Mouse (Mus musculus): ENCODE results near the gene Smim24.

Gene Smim24

DNA sequence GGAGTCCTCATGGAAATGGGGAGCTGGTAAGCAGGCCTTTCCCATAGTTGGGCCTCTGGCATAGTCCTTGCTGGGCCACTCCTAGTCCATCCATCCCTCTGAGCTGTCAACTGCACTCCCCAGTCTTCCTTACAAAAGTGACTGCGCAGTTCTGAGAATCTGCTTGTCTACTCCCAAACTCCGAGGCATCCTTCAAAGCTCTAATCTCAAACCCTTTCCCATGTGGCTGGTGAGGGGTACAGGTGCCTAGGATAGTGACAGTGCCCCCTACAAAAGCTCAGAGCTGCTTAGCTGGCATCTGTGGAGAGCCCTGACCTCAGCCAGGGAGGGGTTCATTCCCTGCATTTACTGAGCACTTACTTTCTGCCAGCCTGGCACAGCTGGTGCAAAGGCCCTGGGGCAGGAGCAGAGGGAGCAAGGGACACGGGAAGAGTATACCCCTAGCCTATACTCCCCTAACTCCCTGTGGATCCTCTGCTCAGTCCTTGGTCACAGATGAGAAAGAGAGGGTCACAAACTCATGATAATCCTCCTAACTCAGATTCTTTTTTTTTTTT, 29.9 kb downstream of the Smim24 start:
- no peak for DNase-seq (ENCODE audit: low read depth)

DNA sequence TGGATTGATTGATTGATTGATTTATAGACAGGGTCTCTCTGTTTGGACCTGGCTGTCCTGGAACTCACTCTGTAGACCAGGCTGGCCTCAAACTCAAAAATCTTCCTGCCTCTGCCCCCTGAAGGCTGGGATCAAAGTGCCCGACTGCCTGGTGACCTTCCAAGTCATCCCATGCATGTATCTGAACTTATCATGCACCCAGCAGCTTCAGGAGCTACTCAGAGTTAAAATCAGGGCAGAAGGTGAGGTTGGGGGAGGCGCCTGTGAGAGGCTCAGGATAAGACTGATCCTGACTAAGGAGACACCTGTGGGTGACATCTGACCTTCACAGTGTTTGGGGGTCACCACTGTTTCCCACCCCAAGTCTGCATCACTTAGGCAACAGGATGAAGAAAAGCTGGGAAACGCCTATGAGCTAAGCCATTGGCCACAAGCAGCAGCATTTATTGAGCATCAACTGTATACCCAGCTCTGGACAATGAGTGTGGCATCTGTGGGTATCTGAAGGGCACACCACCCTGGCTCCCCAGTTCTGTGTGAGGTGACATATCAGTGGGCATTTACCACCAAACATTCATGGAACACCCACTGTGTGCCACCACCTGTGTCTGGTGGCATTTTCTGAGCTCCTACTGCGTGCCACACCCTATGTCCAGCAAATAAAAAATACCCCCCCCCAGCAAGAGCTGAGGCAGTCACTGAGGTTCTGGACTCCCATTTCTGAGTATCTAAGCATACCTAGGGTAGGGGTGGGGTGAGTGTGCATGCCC, 30.8 kb downstream of the Smim24 start:
- no peak for DNase-seq (ENCODE audit: low read depth)

DNA sequence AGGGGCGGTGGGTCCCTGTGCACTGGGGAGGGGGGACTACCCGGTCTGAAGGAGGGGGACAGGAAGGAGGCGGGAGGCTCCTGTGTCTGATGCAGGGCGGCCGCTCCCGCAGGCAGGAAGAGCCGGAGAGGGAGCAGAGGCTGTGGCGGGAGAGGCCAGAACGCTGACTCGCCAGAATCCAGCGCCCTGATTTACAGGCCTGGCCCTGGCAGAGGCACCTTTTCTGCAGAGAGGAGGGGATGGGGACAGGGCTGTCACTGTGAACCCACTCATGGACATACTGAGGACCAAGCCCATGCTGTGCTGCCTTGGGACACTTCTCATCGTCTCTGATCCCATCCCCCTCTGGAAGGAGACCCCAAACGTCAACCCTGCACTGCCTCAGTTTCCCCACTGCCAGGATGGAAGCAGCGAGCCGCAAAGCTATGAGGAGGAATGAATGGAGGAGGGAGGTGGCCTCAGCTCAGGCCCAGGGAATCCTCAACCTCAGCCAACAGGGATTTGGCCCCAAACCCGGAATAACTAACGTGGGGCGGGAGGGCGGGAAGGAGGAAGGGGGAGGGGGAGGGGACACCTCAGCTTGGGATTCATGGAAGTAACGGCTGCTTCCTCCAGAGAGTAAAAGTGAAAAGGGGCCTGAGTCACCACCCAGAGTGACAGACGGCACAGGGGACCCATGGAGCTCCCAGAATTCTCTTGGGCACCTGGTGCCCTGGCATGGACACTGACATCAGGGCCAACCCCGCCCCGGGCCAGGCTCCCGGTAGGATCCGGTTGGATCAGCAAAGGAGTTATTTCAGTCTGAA, 31.6 kb downstream of the Smim24 start:
- DNase-seq (ENCODE audit: low read depth) = no peak

DNA sequence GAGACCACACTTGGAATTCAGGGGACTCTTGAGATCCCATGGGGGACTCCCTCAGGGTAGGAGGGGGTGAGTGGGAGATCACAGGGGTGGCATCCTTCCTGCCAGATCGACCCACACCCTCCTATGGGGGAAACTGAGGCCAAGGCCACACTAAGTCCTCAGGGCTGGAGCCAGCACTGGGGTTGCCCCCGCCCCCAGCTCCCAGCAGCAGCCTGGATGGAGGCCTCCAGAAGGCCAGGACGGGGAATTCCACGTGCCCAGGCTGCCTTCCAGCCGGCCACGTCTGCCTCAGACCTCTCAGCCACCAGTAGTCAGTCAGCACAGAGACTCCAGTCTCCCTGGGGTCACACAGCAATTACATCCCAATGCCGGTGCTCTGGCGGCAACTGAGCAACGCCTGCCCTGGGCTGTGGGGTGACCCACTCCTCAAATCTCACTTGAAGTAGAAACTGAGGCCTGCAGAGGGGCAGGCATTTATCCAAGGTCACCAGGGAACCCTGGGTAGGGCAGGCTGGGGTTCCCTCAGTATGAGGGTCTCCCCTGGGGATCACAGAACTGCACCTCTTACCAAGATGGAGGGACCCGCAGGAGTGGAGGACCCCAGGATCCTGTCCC, 32.5 kb downstream of the Smim24 start:
- peak; percentile 73 for DNase-seq (ENCODE audit: low read depth)

DNA sequence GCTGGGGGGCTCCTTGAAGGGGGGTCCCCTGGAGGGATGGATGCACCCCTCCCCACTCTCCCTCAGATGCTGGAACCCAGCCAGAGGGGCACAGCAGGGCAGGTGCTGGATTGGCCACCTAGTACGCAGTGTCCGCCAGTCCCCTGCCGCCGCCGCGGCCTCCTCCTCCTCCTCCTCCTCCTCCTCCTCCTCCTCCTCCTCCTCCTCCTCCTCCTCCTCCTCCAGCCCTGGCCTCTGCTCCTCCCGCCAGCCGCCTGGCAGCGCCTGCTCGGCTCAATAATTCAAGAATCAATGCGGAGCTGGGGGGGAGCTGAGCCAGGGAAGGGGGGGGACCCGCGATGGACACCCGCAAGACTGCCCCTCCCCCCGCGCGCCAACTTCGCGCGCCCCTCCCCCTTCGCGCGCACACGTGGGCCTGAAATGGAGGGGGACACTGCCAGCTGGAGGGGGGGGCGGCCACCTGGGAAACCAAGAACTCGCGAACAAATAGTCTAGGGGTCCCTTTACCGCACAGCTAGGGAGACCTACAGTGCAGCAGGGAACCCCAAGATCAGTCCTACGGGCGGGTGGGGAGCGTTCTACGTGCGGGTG, 33.3 kb downstream of the Smim24 start:
- DNase-seq (ENCODE audit: low read depth) = no peak

DNA sequence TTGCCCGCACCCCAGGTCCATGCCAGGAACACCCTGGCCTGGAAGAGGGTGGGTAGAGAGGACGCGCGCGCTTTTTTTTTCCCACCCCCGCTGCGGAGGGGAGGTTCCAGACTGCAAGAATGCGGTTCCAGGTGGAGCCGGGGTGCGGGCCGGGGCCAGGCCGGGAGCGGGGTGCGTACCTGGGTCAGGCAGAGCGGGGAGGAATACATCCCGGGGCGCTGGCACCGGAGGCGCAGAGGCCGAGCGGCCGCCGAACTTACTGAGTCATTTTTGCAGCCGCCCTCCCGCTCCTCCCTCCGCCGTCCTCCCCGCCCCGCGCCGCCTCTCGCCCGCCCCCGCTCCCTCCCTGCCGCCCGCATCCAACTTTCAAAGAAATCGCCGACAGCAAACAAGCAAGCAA, 34.0 kb downstream of the Smim24 start:
- DNase-seq (ENCODE audit: low read depth) = no peak

DNA sequence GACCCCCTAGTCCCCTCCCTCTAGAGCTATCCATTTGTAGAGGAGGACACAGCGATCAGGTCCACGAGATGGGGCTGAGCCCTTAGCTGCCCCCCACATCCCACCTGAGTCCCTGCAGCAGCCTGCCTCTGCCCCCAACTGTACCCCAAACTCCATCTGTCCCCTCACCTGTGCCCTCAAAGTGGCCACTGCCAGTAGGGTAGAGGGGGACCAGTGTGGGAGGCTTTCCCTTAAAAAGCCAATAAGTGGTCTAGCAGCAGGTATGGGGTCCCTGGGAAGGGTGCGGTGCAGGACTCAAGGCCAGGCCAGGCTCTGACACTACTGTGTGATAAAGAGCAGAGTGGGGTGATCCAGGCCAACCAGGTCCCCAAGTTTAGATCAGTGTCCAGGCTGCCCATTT, 34.5 kb downstream of the Smim24 start:
- DNase-seq (ENCODE audit: low read depth) = no peak

DNA sequence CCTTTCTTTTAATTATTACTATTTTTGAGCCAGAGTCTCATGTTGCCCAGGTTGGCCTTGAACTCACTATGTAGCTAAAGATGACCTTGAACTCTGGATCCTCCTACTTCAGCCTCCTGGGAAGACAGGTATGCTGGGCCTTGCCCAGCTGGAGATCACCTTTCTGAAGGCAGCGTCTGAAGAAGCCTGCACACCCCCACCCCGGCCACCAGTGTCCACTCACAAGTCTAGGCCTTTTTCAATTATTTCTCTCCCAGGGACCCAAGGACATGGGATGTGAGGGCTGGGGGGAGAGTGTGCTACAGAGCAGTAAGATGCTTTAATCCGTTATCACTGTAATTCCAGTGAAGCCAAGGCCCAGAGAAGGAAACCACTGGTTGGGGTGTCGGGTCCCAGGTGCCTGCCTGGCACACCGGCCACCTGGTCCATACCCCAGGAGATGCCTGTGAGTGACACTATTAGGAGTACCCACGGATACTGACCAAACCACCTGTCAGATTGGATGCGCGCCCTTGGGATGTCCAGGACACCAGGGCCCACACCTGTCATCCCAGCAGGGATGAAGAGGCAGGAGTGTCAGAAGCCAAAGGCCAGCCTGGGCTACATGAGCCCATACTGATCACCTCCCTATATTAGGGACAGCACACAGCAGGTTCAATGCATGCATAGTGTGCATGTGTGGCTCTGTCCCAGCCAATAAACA, 35.1 kb downstream of the Smim24 start:
- no peak for DNase-seq (ENCODE audit: low read depth)

DNA sequence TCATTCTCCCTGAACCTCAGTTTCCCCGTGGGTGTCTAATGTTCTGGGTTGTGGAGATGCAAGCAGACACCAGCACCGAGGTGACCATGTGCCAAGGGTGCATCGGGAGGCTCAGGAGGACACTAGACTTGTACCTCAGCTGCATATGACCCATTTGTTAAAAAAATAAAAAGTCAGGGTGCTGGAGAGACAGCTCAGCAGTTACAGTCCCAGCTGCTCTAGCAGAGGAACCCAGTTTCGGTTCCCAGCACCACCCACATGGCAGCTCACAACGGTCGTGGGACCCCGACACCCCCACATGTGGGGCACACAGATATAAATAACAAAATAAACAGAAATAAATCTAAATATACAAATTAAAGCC, 35.6 kb downstream of the Smim24 start:
- no peak for DNase-seq (ENCODE audit: low read depth)

DNA sequence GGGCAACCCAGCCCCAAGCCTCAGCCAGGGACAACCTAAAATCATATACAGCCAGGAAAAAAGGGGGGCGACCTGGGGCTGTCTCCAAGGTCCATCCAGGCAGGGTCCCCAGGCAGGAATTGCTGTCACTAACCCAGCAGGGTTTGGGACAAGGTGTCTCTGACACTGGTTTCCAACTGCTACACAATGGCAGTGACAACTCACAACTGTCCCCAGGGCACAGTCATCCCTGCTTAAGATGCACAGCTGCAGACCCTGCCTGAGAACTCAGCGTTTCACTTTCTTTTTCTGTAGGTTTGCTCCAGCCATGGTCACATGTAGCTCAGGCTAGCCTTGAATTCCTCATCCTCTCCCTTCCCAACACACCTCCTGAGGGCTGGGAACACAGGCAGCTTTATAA, 36.2 kb downstream of the Smim24 start:
- DNase-seq (ENCODE audit: low read depth) = no peak

DNA sequence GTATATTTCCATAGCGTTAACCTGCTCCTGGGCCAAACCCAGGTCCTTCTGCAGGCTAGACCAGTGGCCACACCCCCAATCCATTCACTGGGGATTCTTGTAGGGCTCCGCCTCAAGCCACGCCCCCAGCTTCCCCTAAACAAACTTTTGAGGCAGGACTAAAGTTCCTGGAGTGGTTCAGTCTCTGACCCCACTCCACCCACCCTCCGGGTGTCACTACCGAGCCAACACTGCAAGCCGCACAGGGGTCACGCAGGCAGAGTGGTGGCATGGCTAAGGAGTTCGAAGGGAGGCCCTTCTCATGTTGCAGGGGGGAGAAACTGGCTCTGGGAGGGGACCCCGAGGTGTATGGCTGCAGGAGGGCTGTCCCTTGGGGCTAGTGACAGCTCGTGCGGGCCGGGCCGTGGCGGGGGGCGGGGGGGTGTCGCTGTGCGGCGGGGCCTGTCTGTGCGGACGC, 36.8 kb downstream of the Smim24 start:
- no peak for DNase-seq (ENCODE audit: low read depth)

DNA sequence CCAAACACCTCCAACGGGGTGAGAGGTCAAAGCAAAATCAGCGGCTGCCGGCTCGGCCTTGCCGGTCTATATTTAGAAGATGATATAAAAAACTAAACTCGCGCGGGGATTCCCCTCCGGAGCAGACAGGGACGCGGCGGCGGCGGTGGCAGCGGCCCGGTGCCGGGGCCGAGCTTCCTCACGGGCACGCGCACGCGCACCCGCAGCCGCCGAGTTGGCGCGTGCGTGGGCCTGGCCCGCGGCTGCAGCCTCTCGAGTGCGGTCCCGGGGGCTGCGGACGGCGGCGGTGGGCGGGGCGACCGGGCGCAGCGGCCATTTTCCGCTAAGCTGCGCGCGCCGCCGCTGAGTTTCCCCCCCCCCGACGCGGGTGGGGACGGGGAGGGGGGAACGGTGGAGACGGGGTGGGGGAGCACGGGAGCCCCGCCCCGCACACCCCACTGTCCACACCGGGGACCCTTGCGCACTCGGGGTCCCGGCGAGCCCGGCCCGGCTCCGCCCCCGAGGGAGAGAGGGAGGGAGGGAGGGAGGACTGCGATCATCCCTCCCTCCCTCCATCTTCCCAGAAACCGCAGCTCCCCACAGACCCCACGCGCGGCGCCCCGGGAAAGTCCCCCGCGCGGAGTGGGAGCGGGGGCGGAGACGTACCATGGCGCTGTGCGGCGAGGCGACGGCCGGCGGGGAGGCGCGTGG, 37.4 kb downstream of the Smim24 start:
- no peak for DNase-seq (ENCODE audit: low read depth)

DNA sequence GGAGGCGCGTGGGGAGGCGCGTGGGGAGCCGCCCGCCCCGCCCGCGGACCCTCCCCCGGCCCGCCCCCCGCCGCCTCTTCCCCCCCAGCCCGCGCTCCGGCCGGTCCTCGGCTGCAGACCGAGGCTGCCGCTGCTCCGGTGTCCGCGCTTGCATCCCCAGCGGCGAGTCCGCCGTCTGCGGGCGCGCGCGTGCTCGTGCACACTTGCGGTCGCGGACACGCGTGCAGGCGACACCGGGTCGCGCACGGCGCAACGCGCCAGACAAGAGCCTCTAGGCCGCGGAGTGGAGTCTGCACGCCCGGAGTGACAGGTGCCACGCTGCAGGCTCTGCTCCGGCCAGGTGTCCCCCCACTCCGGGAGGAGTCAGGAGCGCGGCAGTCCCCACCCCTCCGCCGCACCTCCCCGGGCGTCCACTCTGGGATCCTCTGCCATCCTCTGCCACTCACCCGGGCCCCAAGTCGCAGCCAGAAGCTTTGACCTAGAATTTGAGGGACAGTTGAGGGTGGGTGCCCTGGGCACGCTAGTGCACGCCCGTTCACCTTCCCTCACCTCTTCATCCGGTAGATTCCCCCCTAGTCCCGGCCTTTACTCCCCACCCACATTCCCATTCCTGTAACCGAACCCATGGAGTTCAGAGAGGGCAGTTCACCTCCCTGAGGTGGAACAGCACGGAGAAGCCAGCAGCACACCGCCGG, 38.1 kb downstream of the Smim24 start:
- no peak for DNase-seq (ENCODE audit: low read depth)

DNA sequence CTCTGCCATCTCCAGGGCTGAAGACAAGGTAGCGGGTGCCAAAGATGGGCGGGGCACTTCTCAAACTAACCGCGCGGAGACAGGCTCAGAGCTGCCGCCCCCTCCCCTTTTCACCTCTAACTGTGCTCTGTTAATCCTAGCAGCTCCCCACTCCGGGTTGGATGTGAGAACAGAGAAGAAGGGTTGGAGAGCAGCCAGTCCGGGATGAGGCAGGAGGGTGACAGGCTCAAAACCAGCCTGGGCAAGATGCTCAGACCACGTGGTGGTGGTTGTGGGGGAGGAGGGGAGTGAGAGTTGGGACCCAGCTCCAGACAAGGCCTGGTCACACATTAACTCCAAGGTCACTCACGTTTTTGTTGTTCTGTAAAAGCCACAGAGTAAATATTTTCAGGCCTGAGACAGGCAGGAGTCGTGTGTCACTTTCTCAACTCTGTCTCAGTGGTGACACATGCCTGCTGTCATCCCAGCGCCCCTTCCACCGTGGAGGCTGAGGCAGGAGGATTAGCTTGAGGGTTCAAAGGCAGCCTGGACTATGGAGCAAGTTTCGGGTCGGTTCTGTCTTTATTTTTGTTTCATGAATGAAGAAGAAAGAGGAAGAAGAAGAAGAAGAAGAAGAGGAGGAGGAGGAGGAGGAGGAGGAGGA, 38.8 kb downstream of the Smim24 start:
- no peak for DNase-seq (ENCODE audit: low read depth)

DNA sequence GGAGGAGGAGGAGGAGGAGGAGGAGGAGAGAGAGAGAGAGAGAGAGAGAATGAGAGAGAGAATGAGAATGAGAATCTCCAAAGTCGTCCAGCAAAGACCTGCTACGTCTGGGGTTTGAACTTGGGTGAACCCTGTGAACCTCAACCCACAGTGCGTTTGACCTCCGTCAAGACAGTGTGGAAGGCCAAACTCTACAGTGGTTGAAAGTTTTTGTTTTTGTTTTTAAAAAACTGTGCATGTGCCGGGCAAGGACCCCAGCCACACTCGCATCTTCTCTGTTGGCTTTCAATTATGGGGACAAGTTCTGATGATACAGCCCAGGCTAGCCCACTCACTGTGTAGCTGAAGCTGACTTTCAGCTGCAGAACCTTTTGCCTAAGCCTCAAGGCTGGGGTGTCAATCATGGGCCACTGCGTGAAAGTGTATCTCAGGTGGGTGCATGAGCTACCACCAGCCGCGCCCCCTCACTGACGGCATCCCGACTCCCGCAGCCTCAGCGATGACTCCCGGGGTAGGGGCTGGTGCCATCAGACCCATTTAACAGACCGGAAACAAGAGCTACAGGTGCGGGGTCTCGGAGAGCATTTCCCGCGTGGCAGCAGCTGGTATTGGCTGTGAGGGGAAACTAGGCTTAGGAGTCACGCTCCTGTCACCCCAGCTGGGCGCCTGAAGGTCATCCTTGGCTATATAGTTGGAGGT, 39.5 kb downstream of the Smim24 start:
- no peak for DNase-seq (ENCODE audit: low read depth)

DNA sequence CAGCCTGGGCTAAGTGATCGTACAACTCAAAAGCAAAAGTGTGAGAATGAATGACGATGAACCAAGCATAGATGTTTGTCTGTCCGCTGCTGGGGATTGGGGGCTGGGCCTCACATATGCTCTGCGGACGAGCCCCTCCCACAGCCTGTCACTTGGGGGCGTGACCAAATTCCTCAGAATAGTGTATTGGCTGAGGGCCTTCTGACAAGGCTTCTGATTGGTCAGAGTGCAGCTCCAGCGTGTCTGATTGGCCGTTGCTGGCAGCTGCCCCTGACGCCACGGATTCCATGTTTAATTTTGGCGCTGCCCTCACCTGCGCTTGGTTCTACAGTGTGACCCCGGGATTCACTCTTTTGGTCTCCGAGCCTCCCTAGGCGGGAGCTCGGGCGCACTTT, 40.0 kb downstream of the Smim24 start:
- peak; percentile 90 for DNase-seq (ENCODE audit: low read depth)

DNA sequence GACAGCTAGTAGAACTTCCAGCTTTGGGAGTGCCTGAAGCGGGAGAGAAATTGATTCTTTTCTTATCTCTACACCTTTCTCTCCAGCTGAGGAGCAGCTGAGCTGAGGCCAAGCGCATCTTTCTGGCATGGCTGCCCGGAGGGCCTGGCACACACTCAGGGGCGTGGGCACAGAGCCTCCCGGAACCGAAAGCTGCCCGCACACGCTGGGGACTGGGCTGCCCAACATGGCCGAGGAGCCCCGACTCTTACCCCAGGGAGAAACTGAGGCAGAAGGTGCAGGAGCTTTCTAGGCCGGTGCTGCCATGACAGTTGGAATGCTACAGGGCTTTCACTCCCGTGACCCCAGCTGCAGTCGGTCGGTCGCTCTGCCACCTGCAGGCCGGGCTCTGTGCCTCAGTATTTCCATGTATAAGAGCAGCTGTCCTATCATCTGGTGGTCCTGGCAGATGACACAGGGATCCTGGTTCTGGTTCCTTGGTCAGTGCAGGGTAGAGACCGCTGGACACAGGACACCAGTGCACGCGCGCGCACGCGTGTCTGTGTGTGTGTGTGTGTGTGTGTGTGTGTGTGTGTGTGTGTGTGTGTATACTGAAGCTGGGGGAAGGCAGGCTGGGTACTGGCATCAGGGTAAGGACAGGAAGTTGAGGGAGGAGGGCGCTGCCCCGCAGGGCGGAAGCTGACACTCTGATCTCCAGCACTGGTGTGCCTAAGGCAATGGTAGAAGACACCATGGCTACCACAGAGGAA, 40.9 kb downstream of the Smim24 start:
- DNase-seq (ENCODE audit: low read depth) = no peak

DNA sequence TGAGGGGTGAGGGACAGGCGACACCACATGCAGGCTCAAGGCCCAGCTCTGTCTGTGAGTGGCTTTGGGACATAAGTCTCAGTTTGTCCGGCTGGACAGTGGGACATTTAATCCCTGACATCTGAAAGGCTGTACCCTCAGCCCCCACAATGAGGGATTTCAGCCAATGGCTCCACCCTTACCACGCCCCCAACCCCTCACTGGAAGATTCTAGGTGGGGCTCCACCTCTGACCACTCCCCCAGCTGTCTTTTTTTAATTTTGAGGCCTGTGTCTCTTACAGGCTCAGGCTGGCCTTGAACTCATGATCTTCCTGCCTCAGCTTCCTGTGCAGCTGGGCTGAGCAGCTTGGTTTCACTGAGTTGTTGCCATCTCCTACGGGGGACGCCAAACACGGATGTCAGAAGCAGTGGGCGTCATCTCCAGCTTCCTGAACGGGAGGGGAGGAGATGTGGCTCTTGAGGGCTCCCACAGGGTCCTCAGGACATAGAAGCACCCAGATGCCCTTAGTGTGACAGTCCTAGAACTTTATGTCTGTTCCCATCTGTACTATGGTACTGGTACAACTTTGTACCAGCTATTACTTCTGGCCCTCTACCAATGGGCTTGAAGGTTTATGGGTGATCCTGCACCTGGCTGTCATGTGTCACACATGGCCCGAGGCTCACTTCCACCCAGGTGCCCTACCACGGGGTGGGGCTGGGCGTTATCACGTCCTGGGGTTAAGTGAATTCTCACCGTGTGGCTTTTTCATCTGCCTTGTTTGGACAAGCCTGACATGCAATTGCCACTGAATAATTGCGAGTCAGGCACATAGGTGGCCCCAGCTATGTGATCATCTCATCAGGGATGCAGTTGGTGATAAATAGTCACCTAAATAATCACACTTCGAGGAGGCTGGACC, 41.8 kb downstream of the Smim24 start:
- DNase-seq (ENCODE audit: low read depth) = no peak

All from fibroblast of lung, adult 2 months (primary cell).